Mouse (Mus musculus): ENCODE results near the gene Olfr872.

Gene Olfr872

GRCm38 (mm10) chr9:20236819-20237218 is at the start of gene Olfr872:
Olfr872 (plus strand) TSS chr9:20237119.

GRCm38 (mm10) chr9:20202131-20202530 is 34.8 kb upstream of the Olfr872 start:
- 74% methylated on average over 1 of the region's 1 CpGs for WGBS

GRCm38 (mm10) chr9:20203413-20203984 is 33.4 kb upstream of the Olfr872 start:
- WGBS: 89% methylated on average over 7 of the region's 7 CpGs

DNA sequence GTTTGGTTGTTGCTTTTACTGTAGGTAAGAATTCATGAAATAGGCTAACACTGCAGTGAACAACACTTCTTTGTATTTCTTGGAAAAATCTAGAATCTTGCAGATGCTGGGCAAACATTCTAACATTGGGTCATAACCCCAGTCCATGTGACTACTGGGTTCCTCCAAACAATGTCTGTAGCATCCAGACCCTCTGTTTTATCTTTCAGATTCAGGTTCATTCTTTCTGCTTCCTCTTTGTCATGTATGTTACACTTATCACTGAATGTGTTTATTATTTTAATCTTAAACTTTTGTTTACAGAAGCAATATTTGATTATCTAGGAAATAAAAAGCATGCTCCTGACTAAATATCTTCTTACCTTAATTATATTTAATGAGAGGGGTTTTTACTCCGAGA is 26.1 kb upstream of the Olfr872 start:
- WGBS: 47% methylated on average over 1 of the region's 1 CpGs

DNA sequence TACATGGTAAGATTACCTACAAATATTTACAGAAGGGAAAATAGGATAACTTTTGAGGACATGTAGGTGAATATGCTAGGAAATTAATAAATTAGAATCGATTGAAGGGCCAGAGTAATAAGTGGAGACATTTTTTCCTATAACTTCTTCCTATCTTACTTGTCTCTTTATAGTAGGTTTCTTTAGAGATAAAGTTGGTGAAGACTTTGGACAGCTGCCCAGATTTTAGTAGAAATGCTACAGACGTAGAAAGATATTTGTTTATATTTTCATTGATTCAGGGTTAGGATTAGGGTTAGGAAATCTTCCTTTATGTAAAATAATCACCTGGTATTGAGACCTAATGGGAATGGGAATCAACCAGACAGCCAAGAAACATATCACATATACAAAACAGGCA is 25.4 kb upstream of the Olfr872 start:
- 60% methylated on average over 2 of the region's 2 CpGs for WGBS

DNA sequence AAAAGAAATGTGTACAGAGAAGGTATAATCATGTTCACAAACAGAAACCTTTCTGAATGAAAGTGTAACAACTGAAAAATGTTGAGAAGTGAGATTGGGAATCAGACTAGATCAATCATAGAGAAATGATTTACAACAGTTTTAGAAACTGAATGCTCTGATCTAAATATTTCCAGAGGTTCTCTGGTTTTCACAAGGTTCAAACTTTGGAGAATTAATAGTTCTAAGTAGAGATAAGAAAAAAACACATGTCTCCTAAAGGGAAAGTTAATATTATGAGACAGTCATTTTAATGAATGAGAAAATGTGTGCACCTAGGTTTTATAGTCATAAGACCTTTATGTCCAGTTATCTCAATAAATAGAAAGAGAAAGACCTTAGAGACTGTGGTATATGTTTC is 25.0 kb upstream of the Olfr872 start, which contains the start of gene Olfr871:
Olfr871 (plus strand) TSS at position 301 of the 400 bp plus-strand sequence.

DNA sequence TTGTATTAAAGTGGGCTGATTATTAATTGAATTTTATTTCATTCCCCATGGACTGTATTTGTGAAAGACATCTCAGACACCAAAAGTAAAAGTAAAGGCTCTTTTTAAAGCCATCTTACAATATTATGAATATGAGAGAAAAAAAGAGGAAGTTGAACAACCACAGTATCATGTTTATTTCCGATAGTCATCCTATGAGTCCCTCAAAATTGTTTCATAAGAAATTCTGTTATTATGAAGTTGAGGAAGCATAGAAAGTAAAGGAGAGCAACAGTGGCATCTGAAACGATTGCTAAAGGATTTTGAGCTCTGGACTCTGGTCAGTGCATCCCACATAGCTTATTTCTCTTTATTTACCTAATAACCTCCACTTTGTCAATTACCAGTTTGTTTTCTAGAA is 459 bp downstream of the Olfr872 start:
- 63% methylated on average over 2 of the region's 2 CpGs for WGBS

DNA sequence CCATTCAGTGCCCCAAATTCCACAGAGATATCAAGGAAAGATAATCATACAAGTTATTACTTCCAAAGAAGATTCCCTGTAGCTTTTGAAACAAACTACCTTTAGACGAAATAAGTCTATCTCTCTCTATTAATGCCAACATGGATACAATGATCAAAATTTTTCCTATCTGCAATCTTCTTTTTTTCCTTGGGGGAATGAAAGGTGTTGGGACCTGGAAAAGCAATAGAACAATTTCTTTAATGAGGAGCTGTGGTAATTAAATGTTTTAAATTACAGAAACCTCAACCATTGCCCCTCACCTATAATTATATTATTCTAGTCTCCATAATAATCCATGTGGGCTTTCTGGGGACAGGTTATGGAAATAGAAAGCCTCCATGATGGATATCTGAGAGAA is 45.1 kb downstream of the Olfr872 start, which contains the start of gene Olfr39:
Olfr39 (plus strand) TSS at position 301 of the 400 bp plus-strand sequence.
- WGBS: 75% methylated on average over 1 of the region's 1 CpGs

DNA sequence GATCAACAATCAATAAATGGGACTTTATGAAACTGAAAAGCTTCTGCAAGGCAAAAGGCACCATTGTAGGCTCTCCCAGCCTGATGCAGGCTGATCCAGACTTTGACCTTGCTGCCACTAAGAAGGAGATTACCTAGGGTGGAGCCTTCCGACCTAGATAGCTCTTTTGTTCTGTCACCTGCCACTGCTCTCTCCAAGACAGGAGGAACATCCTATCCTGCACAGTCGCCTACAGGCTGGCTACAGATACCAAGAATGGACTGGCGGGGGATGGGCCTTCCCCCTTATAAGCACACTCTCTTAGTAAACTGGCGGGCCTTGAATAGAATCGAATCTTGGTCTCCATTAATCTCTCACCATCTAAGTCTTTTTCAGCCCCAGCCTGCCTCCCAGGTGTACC is 58.6 kb downstream of the Olfr872 start:
- 77% methylated on average over 5 of the region's 5 CpGs for WGBS

GRCm38 (mm10) chr9:20298232-20298631 is 61.3 kb downstream of the Olfr872 start, which contains the start of gene Olfr873:
Olfr873 (plus strand) TSS chr9:20298532.
- 88% methylated on average over 1 of the region's 1 CpGs for WGBS

Measured in cerebral cortex, adult 2 months (tissue).